Mouse (Mus musculus): ENCODE results near the gene Klhl29.

The Klhl29 gene

DNA sequence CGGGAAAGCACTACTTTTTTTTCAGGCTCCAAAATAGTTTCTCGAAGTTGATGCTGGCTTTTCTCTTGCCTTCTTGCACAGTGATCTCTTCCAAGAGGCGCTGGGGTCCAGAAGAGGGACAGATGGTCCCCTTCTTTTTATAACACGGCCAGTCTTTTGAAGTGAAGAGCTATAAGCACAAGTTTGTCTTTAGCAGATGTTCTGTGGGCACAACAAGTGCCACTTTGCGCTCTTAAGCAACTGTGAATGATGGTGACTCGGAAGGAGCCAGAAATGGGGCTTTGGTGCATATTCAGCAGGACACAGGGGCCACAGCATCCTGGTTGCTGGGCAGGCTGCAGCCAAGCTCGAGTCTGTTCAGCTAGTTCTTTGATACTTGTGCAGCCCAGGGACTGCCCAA is 249.6 kb downstream of the Klhl29 start:
- DNase-seq (ENCODE audit: low read depth, low spot score) = peak; percentile 84

DNA sequence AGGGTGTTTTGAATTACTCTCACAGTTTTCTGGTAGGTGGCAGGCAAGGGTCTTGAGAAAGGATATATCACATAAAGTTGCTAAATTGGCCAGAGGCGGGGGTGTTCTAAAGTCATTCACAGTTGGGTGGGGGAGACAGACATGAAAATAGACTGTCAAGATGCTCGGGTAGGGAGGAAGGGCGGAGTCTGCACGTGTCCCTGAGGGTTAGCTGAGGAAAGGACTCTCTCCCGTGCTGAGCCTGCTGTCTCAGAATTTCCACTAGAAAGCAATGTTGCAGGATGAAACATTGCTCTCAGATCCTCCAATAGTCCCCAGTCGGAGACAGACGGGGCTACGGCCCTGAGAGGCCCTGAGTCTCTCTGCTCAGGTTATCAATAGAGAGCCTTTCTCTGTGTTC is 252.5 kb downstream of the Klhl29 start:
- peak; percentile 79 for DNase-seq (ENCODE audit: low read depth, low spot score)

DNA sequence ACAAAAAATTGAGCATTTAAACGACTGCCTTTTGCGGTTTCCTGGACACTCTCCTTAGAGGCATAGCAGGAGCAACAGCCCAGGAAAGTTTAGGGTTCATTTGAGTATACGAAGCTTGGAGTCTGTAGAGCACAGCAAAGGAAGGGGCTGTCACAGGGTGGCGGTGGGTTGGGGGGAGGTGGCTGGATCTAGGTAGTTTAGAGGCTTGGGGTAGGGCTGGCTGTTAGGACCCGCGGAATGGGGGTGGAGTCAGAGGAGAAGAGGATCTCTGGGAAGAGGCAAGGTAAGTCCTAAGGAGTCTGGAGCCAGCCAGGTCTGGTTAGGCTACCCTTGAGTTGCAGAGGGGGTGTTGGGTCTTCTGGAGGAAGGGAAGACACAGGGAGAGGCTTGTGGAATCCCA is 255.2 kb downstream of the Klhl29 start:
- no peak for DNase-seq (ENCODE audit: low read depth, low spot score)

DNA sequence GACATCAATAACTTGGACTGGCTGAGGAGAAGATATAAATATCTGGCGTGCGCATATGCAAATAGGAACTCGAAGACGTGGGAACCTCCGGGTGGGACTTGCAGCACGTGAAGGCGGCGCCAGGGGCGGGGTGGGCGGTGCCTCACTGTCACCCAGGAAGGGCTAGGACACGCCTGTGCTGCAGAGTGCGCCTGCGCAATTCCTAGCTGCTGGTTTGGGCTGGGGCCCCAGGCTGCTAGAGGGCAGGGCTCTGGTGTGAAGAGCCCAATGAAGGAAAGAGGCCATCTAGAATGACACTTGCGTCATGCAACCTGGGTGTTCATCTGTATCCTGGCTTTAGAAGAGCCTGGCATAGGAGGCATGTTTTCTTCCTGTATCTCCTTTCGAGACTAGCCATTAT is 255.8 kb downstream of the Klhl29 start:
- peak; percentile 99 for DNase-seq (ENCODE audit: low read depth, low spot score)

DNA sequence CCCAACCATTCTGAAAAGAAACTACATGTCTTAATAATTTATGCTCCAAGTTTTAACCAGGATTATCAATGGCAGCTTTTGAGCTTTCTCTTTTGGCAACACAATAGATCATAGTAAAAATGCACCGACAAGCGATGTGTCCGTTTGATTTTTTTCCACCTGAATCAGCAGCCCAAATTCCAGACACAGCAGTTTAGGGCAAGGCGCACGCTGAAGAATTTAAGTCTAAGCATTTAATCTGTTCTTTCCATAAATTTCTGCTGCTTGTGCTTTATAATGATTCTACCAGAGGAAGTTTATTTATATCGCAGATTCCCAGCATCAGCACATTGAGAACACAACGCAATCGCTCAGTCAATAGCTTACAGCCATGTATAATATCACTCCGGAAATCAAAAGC is 256.2 kb downstream of the Klhl29 start:
- no peak for DNase-seq (ENCODE audit: low read depth, low spot score)

DNA sequence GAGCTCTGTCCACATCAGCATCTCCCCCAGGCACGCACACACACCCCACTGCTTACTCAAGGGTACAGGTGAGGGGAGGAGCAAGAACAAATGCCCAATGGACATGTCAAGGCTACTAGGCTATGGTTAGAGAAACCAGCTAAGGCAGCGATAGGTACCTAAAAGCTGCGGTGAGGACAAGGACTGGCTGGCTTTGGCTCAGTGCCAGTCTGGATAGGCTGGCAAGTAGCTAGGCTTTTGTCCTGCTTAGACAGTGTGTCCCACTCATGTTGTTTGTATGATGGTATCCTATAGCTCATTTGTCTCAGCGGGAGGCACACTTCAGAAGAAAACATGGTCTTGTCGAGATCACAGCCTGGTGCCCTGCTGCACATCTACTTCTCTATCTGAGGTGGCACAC is 258.9 kb downstream of the Klhl29 start:
- no peak for DNase-seq (ENCODE audit: low read depth, low spot score)

DNA sequence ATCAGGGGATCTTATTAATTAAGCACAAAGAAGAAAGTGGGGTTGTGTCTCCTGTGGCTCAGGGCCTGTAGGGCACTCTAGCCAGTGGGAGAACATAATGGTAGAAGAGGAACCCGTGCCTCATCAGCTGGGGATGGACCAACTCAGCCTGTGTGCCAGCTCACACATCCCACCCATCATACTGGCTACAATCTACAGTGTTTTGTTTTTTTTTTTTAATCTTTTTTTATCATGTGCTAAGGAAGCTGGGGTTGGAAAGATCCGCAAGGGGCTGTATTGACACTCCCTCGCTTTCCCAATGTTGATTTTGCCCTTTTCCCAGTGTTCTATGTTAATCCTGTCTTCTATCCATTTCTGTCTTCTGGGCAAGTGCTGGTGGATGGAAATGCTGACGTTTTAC is 260.9 kb downstream of the Klhl29 start:
- peak; percentile 62 for DNase-seq (ENCODE audit: low read depth, low spot score)

DNA sequence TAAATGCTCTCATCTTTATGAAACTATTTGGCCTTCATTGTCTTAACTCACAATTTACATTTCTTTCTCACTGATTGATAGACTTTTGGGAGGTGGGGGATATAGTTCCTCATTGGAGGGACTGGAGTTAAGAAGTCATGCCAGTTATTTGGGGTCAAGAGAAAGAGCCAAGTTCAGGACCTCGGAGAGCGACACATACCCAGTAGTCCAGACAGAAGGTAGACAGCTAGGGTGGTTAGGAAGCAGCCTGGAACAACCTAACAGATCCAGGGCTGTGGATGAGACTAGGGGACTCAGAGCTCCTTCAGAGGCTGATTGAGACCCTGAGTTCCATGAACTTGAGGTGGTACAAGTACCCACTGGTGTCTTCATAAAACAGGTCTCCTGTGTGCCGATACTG is 264.1 kb downstream of the Klhl29 start:
- no peak for DNase-seq (ENCODE audit: low read depth, low spot score)

DNA sequence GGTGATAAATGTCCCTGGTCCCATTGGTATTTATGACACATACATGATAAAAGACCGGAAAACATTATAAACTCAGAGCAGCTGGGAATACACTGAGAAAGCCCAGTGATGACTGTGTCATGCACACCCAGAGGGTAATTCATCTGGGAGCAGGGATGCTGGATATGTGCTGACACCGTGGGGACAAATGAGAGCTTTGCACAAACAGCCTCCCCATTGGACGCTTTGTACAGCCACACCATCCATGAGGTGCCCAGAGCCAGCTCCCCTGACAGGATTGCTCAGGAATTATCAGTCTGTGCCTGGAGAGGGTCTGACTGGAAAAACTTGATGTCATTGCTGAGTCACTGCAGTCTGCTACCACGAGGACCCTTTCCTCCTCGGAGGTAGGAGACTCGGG is 266.9 kb downstream of the Klhl29 start:
- DNase-seq (ENCODE audit: low read depth, low spot score) = no peak

DNA sequence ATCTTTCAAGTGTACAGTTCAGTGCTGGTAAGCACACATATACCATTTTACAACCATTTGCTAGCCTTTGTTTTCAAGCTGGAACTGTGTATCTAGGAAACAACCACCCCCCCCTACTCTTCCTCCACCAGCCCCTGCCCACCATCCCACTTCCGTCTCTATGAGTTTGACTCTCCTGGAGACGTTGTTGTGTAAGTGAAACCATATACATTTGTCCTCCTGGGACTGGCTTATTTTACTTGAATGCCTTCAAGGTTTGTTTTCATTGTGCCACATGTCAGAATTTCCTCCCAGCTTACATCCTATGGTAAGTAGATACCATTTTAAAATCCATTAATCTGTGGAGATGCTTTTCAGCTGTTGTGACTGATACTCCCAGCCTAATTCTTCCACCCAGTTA is 267.7 kb downstream of the Klhl29 start:
- DNase-seq (ENCODE audit: low read depth, low spot score) = no peak

DNA sequence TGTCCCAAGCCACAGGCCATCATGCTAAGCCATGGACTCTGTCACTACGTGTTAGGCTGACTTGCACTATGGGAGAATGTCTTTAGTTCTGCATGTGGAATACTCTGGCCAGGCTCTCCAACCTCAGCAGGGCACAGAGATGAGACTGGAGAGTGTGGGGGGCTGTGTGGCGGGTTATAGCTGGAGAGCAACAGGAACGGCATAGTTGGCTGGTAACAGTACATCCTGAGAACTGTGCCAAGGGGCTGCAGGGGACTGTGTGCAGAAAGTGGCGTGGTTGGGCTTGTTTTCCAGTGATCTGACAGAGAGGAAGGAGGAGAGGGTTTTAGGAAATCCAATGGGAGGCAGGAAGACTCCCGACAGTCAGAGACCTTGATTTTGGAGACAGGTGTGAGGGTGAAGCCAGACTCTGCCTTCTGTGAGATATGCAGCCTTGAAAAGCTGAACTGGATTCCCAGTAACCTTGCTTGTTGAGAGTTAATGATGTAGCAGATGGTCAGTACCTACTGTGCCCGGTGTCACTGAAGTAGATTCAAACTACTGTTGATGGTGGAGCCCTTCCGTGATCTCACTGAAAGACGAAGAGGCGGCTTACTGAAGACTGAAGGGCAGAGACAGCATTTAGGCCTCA is 270.9 kb downstream of the Klhl29 start:
- DNase-seq (ENCODE audit: low read depth, low spot score) = peak; percentile 52

DNA sequence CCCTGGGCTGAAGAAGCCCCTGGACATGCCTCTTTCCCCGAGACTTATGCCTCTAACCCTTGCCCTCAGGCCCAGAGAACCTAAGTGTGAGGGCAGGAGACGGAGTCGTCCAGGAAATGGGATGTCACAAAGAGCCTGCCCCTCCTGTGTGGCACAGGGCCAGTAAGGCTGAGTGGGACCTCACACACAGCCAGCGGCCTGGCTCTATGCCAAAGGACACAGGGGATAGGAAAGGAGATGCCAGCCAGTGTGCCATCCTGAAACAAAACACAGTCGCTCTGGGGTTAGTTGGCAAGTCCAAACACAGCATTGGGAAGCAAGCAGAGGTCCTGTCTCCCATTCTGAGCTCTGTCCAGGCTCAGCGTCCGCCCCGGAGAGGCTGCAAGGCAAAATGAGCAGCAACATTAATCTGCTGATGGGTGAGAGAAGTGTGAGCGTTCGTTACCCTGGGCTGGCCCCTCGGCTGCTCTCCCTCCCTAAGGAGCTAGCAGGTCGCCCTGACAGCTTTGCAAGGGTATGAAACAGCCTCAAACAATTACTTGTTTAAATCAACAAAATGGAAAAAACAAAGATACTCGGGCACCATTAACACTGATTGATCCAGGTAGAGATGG is 274.0 kb downstream of the Klhl29 start:
- DNase-seq (ENCODE audit: low read depth, low spot score) = no peak

DNA sequence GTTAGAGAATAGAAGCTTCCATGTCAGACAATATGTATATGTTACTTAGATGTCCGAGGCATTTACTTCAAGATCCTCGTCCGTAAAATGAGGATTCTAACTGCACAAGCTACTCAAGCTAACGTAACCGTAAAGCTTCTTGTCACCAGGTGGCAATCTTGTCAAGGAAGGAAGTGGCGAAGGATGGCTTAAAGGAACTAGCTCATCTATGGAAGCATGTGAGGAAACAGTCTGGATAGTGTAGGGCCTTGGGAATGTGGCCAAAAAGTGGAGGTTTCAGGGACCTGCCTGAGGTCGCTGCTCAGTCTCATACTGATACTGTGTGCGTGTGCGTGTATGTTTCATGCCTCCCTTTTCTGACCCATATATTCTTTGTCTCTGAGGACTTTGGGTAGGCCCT is 275.9 kb downstream of the Klhl29 start:
- DNase-seq (ENCODE audit: low read depth, low spot score) = peak; percentile 57

DNA sequence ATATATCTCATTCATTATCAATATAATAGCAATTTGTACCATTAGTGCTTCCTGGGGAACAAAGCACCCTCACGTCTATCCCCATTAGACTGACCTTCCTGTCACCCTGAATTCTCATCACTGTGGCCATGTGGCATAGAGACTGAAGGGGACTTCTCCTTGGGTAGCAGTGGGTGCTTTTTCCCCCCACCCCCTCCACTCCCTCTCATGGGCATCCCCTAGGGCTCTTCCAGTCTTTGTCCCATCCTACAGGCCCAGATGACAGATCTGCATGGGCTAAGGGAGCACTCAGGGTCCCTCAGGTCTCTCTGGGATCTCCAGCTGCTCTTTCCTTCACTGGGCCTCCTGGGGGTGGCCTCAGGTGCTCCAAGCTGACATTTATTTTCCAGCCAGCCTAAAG is 286.8 kb downstream of the Klhl29 start:
- DNase-seq (ENCODE audit: low read depth, low spot score) = no peak

DNA sequence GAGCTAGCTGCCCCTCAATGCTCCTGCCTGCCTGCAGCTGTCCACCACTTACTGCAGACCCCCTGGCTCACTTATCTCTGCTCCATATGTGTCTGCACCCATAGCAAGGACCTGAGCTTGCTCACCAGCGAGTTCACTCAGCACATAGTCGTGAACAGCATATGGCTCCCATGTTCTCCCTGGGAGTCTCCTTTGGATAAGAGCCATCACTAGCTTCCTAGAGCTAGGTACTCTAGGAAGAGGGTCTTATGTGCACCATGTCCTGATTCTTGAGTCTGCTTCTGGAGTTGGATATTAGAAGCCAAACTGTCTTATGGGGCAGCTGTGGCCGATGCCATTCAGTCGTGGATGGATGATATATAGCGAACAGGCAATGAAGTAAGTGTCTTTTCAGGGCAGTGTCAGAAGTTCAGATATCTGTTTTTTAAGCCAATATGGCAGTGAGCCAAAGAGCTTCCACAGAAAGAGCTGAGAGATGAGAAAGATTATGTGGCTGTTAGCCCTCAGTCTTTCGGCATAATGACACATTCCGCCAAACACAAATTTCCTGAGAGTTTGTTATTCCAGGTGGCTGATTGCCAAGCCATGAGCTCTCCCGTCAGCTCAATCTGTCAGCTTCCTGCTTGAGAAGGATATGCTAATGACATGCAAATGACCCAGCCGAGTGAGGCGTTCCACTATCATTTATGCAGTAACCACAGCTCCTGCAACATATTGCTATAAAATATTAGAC is 287.5 kb downstream of the Klhl29 start:
- DNase-seq (ENCODE audit: low read depth, low spot score) = peak; percentile 92

DNA sequence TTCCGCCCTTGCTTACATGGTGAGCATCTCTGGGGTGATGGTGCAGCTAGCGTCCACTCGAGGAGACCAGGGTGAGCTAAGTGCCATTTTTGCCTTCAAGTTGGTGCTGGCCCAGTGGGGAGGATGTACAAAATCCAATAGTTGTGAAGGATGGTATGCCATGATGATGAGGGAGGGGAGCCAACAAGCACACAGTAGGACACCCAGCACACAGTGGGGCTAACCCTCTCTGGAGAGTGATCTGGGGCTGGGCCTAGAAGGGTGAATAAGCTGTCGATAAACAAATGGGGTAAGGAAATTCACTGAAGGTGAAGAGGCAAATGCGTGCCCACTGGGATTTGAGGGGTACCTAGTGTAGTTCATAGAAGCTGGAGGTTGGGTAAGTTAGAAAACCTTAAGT is 290.8 kb downstream of the Klhl29 start:
- DNase-seq (ENCODE audit: low read depth, low spot score) = no peak

DNA sequence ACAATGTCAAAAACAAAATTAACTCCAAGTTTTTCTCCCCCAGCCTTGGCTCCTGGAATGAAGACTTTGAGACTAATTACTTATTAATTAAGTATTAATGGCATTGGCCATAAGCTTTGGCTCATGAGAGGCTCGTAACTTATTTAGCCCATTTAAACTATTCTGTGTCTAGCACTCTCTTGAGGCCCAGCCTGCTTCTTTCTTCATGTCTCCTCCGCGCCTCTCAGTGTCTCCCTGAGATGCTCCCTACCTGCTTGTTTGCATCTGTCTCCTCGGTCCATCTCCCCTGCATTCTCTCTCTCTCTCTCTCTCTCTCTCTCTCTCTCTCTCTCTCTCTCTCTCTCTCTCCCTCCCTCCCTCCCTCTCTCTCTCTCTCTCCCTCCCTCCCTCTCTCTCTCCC is 294.0 kb downstream of the Klhl29 start:
- no peak for DNase-seq (ENCODE audit: low read depth, low spot score)

DNA sequence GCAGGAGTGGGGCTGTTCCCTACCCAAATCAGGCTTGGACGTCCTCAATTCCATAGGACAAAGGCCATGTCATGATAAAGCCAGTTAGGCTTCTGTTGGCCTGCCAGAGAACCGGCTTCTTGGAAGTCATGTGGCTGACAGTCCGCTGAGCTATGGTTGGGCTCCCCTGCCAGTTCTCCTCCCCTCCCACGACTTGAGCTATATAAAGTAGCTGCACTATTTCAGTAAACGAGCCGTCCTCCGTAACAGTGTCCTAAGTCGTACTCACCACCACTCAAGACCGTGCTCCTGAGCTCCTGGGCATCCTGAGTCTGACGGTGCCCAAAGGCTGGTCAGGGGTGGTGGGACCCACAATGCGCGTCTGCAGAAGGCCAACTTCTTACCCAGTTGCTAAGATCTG is 302.3 kb downstream of the Klhl29 start:
- DNase-seq (ENCODE audit: low read depth, low spot score) = peak; percentile 79

DNA sequence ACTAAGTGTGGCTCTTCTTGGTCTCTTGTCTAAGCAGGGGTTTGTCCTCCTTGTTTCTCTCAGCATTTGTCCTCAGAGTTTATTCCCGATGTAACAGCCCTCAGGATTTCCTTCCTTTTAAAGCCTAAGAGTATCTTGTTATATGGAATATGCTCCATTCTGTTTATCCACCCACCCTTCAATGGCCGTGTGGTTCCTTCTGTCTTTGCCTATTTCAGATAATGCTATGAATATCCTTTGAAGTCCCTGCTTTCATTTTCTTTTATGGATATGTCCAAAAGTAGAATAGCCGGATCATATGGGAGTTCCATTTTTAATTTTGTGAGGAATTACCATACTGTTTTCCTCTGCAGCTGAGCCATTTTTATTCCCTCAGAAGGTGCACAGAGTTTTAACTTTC is 305.4 kb downstream of the Klhl29 start:
- DNase-seq (ENCODE audit: low read depth, low spot score) = peak; percentile 69

DNA sequence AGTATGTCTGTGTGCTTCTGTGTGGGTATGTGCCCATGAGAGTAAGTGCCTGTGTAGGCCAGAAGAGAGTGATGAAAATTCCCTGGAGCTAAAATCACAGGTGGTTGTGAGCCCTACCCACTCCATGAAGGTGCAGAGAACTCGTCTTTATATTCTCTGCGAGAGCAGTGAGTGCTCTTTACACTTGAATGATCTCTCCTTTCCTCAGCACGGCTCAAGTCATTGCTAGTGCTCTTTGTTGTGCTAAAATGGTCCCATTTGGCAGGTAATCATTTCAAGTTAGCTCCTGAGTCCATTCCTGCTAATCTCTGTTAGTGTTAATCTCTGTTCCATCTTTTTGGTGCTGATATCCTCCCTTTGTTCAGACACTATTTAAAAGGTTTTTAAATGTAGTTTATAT is 307.9 kb downstream of the Klhl29 start:
- DNase-seq (ENCODE audit: low read depth, low spot score) = no peak

DNA sequence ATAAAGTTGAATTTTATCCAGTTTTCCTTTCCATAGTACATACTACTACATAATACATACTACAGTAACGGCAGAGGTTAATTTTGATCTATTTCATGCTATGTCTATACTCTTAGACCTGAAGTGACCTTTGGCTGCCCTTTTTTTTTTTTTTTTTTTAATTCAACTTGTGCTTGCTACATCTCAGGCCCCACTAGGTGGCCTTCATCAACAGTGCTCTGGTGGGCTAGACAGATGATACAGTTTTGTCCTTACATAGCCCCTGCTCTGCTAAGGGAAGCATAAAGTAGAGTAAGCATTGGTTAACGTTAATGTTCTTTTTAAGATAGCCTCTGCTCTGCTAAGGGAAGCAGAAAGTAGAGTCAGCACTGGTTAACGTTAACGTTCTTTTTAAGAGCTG is 327.4 kb downstream of the Klhl29 start:
- DNase-seq (ENCODE audit: low read depth, low spot score) = no peak

DNA sequence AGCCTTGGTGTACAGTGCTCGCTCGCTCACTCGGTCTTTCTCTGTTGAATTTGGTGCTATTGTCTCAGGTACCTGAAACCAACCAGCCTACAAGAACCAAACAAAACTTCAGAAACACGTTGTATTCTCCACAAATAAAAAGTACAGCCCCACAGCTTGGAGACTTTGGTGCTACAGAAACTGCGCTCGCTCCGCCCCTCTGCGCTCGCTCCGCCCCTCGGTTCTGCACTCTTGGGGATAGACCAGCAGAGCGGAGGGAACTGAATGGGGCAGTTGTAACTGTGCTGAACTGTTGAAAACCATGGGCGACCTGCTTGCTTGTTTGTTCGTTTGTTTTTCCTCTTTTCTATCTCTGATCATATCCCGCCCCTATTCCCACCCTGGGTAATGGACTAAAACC is 331.3 kb downstream of the Klhl29 start:
- DNase-seq (ENCODE audit: low read depth, low spot score) = no peak

DNA sequence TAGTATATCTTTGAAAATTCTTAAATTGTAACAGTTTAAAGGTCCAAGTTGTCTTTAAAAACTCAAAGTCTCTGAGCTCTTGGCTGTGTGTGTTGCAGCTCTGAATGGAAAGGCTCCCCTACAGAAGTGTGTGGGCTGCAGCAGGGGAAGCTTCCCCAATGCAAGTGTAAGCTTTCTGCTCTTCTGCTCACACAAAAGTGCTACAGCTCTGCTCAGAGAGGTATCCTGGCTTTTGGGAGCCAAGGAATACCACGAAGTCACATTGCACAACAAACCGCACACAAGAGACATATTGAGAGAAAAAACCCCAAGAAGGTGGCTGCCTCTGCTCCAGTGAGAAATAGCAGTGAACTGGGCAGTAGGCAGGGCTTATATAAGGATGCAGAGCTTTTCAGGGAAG is 337.5 kb downstream of the Klhl29 start:
- DNase-seq (ENCODE audit: low read depth, low spot score) = peak; percentile 74

All from brain, adult 2 months (tissue).